Mouse (Mus musculus) testis, postnatal 14 days (tissue): ENCODE measurements around the gene Slmap.
"Not testable (repeated sequence)": the region's sequence is repeated elsewhere in the genome, so short reads cannot be mapped to it uniquely, and the experiment has no call there.

Experiments
- DNase-seq: peaks from one replicate; pipeline ENCODE4 v3.0.0; 2021; ENCODE audit warnings: low spot score

Slmap gene

GRCm38 (mm10) chr14:26391866-26392265 is 142.9 kb downstream of the Slmap start:
- DNase-seq: no peak

GRCm38 (mm10) chr14:26388961-26389360 is 145.8 kb downstream of the Slmap start:
- not testable (repeated sequence) for DNase-seq

- not testable (repeated sequence) for DNase-seq
These were observed 147.7 kb downstream of the Slmap start for GRCm38 (mm10) chr14:26386999-26387398.

GRCm38 (mm10) chr14:26385659-26386058 is 149.1 kb downstream of the Slmap start:
- DNase-seq: peak; percentile 32

GRCm38 (mm10) chr14:26379071-26379470 is 155.7 kb downstream of the Slmap start:
- peak; percentile 39 for DNase-seq

- peak; percentile 57 for DNase-seq
These were observed 158.1 kb downstream of the Slmap start for GRCm38 (mm10) chr14:26376652-26377051.
